Mouse (Mus musculus): Measurements from ENCODE around the gene Galnt10.

- TF ChIP-seq POLR2A (IDR thresholded peaks at IDR 0.05; ENCODE audit: insufficient read depth, low read length) (no peak), CTCF (IDR thresholded peaks at IDR 0.05; ENCODE audit: low read depth, low read length) (no peak)
These were observed 115.3 kb downstream of the Galnt10 start for GRCm38 (mm10) chr11:57760509-57761058.

Data from ES-Bruce4 (cell line).